Mouse (Mus musculus) hindlimb bud, embryonic 11.5 days (tissue): ENCODE measurements around the gene Tmem231.

ENCODE experiments used
- DNase-seq: peaks from one replicate; pipeline ENCODE4 v3.0.0-alpha.2; 2012; ENCODE audit warnings: low read depth, low spot score; ENCODE audit errors: extremely low spot score

Tmem231 gene

DNA sequence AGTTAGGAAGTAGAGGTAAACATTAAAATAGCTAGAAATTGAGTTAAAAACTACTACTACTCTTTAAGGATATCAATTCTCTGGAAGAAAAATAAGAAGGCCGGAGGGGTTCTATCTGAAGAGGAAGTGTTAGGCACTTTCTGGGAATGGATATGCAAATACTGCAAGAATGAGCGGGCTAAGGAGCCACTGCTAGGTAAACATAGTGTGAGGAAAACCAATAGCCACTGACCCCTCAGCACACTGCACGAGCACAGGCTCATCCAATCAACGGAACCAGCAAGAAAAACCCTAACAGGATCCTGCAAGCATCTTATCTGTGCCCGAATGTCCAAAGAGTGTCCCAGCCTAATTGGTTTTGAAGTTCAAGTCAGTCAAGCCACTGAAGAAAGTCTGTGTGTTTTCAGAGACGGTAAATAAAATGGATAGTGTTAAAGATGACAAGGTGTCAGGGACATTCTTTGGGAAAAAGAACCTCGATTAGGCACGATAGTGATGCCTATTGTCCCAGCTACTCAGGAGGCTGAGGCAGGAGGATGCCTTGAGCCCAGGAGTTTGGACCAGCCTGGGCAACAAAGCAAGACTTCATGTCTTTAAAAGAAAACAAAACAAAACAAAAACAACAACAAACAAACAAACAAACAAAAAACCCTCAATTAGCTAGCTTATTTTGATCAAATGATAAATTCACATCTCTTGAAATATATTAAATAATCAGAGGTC, 68.4 kb downstream of the Tmem231 start:
- no peak for DNase-seq

- no peak for DNase-seq
Observed at GRCm38 (mm10) chr8:111864648-111865047, 69.0 kb downstream of the Tmem231 start.

- no peak for DNase-seq
Observed at GRCm38 (mm10) chr8:111863280-111863679, 70.4 kb downstream of the Tmem231 start.
